Mouse (Mus musculus) small intestine, adult 2 months (tissue): Measurements from ENCODE around the gene Gm7030.
"Not testable (repeated sequence)": the region's sequence is repeated elsewhere in the genome, so short reads cannot be mapped to it uniquely, and the experiment has no call there.

ENCODE experiments used
- CTCF ChIP-seq: fragments of 200-500 bp; IDR thresholded peaks from 2 replicates; pipeline ENCODE4 v1.5.1; 2012; ENCODE audit warnings: low read depth, mild to moderate bottlenecking, control low read depth, inconsistent platforms, low read length, moderate library complexity, mixed read lengths; ENCODE audit not compliant: insufficient replicate concordance, insufficient read length; ENCODE audit errors: extremely low read depth
- POLR2A ChIP-seq: fragments of 200-500 bp; IDR thresholded peaks from 2 replicates; pipeline ENCODE4 v1.6.1; 2012; ENCODE audit warnings: low read depth, mild to moderate bottlenecking, control low read depth, inconsistent platforms, low read length, moderate library complexity

DNA sequence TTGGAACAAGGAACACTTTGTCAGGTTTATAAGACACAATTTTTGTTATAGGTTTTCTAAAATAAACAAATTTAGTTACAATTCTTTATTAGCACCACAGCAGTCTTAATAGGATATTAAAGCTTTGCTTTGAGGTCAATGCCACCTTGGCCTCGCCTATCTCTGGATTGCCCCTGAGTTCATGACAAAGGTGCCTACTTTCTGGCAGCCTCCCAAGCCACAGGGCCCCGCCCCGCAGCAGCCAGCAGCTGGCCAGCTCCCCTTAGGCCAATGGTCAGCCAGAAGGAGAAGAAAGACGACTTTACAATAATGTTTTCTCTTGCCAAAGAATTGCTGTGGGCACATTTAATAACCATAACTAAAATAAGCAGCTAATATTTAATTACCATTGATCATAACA is 22.0 kb upstream of the Gm7030 start:
- TF ChIP-seq CTCF, POLR2A: not testable (repeated sequence)
